Mouse (Mus musculus) G1E (cell line): ENCODE results near the gene Dyrk1a.

Experiments
- CTCF ChIP-seq: IDR thresholded peaks from 2 replicates; pipeline ENCODE4 v1.5.1; 2012; ENCODE audit warnings: low read depth, low read length, inconsistent platforms, mixed read lengths
- TAL1 ChIP-seq: conservative IDR thresholded peaks from 2 replicates; pipeline ENCODE4 v1.6.1; 2012; ENCODE audit warnings: low read depth, low read length, inconsistent platforms, mixed read lengths

DNA sequence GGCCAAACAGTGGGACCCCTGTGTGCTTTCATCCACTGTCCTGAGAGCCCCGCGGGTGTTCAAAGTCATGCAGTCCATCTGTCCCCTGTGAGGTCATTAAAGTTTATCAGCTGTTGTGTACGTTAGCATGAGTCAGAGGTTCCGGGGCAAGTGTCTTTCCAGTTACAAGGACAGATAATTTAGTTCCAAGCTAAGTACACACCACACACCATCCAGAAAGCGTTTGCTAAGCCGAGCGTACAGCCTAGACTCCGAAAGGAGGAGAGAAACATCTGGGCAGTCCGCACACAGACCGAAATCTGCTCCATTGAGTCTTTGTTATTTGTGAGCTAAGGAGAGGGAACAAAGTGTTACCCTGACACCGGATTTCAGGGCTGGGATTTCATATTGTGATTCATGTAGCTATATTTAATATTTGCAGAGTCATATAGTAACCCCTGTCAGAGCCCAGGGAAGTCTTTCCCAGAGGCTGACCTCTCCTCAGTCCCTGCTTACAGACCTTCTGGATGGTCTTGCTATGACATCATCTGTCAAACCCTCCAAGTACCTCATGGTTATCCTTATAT is 25.2 kb upstream of the Dyrk1a start:
- TF ChIP-seq CTCF = no peak
- TF ChIP-seq TAL1 = no peak
